Mouse (Mus musculus) heart, embryonic 11.5 days (tissue): ENCODE measurements around the gene Nectin3. TPM values are rescaled to one million over a fixed set of nuclear protein-coding genes. Genes with fewer than 3 reads are reported as not detected.

Experiments used
- ATAC-seq: fragments of 200-750 bp; cut with Nextera tagmentation; replicated peaks from 2 replicates; pipeline ENCODE4 v1.8.0; 2017; ENCODE audit warnings: moderate library complexity; ENCODE audit not compliant: insufficient number of reproducible peaks, low FRiP score, low TSS enrichment
- H3K27ac ChIP-seq: fragments of 300-500 bp; sonication (generic); 2 replicates; pipeline ENCODE4 v1.5.1; 2014; ENCODE audit warnings: mild to moderate bottlenecking, low read depth, low read length
- H3K27me3 ChIP-seq: fragments of 300-500 bp; sonication (generic); 2 replicates; pipeline ENCODE4 v1.6.1; 2014; ENCODE audit warnings: mild to moderate bottlenecking, low read length, mixed read lengths; ENCODE audit not compliant: control insufficient read depth, insufficient read depth
- H3K36me3 ChIP-seq: fragments of 300-500 bp; sonication (generic); 2 replicates; pipeline ENCODE4 v1.6.1; 2014; ENCODE audit warnings: mild to moderate bottlenecking, low read length, moderate library complexity, mixed read lengths; ENCODE audit not compliant: control insufficient read depth, insufficient read depth
- H3K4me1 ChIP-seq: fragments of 300-500 bp; sonication (generic); 2 replicates; pipeline ENCODE4 v1.6.1; 2014; ENCODE audit warnings: low read length; ENCODE audit not compliant: control insufficient read depth, insufficient read depth
- H3K4me2 ChIP-seq: fragments of 300-500 bp; sonication (generic); 2 replicates; pipeline ENCODE4 v1.6.1; 2014; ENCODE audit warnings: mild to moderate bottlenecking, moderate library complexity
- H3K4me3 ChIP-seq: fragments of 300-500 bp; sonication (generic); 2 replicates; pipeline ENCODE4 v1.5.1; 2014; ENCODE audit warnings: low read depth, low read length
- H3K9ac ChIP-seq: fragments of 300-500 bp; sonication (generic); 2 replicates; pipeline ENCODE4 v1.6.1; 2014; ENCODE audit warnings: mild to moderate bottlenecking, low read depth, low read length, moderate library complexity
- H3K9me3 ChIP-seq: fragments of 300-500 bp; sonication (generic); replicated peaks from 2 replicates; pipeline ENCODE4 v1.6.1; 2016; ENCODE audit warnings: low read length; ENCODE audit not compliant: control insufficient read depth
- WGBS: fragments of 180-500 bp; shearing (Covaris S2); extraction: QIAGEN DNeasy Blood & Tissue Kit; methylation state at CpG from one replicate; pipeline ENCODE4 v1.1.7; 2014; ENCODE audit not compliant: insufficient replicate concordance; 5-methylcytosine and 5-hydroxymethylcytosine counted together
- polyA plus RNA-seq: library from polyadenylated mRNA; unstranded; fragments of >200 nt; fragmentation: Nextera tagmentation; extraction: Ambion mirVana; gene quantifications from 2 replicates; pipeline ENCODE4 v1.2.1, GENCODE M21; 2014

The Nectin3 gene
- 23.3 and 26.2 TPM in 2 replicates for polyA plus RNA-seq

DNA sequence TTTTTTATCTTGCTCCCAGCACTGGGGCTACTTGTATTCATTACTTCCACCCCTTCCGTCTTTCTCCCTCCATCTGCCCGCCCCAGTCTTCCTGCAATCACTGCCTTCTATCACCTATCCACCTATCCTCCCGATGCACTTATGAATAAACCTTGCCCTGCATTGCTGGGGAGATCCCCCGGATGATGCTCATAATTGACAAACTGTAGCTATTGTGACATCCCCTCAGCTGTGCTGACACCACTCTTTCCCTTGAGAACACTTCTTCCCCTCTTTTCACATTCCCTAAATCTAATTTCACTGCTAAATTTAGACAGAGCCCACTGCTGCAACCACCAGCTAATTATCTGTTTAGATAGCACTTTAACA is at the start of gene Nectin3:
TSS of gene Nectin3 (minus strand) at position 105 of the 369 bp plus-strand sequence.
- H3K4me2 ChIP-seq = peak within 1 kb of the TSS; percentile 90
- H3K4me1 ChIP-seq = peaks cover 16% of the 10 kb centered on the region
- no peaks in the 10 kb centered on the region for H3K36me3 ChIP-seq
- ATAC-seq = no peak
- peak within 1 kb of the TSS; percentile 83 for H3K9ac ChIP-seq
- peak within 1 kb of the TSS; percentile 98 for H3K27ac ChIP-seq
- H3K27me3 ChIP-seq = no peaks in the 10 kb centered on the region
- H3K4me3 ChIP-seq = peak within 1 kb of the TSS; percentile 89
- 9% methylated on average over 4 of the region's 4 CpGs for WGBS
- H3K9me3 ChIP-seq = no peaks in the 10 kb centered on the region

DNA sequence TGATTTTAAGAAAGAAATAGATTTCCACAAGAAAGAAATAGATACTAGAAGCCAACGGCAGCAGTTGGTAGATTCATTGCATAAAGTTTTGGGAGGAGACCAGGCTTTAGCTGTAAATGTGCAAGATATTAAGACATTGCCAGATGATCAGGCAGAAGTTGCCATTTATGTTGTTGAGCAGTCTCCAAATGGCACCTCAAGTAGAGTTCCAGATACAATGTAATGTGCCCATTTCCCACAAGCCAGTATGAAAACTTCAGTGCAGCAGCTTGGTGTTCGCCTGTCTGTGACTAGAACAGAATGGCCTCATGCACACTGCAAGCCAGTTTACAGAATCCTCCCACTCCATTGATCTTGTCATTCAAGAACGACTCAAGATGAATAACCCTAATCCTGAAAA is 39.8 kb upstream of the Nectin3 start:
- Histone ChIP-seq H3K4me1 (no peaks in the 10 kb centered on the region), H3K4me3 (no peak overlapping the region), H3K36me3 (no peaks in the 10 kb centered on the region), H3K9me3 (no peaks in the 10 kb centered on the region), H3K27me3 (no peaks in the 10 kb centered on the region), H3K27ac (no peak overlapping the region), H3K9ac (no peak overlapping the region), H3K4me2 (no peak overlapping the region)
- ATAC-seq = no peak
- 78% methylated on average over 3 of the region's 3 CpGs for WGBS

DNA sequence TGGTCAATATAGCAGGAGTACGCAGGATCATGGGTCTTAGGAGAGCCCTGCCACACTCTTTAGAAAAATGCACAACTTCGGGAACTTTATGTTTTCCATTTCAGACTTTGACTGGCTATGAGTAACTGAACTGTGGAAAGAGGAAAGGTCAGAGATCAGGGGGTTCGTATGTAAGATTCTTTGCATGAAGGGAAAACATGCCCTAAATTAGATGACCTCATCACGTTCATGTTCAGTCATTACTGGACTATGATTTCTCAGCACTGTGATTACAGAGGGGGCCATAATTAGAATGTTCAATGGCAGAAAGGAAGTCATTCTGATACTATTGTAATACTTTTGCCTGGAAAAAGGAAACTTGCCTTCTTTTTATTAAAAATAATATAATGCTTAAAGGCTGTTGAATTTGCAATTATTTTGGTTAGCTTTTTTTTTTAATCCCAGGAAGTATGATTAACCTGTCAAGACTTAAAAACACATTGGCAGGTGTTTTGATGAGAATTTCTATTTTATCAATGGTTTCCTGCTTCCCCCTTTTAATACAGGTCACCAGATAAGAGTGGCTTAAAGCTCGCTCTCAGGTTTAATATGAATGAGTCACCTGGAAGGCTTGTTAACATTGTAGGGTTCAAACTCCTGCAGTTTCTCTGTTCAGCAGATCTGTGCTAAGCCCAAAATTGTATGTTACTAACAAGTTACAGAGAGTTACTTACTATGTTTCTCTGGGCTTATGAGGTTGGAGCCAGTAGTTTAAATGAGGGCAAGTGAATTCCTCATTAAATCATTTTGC is 34.3 kb upstream of the Nectin3 start:
- no peak overlapping the region for H3K9ac ChIP-seq
- H3K4me1 ChIP-seq = no peaks in the 10 kb centered on the region
- no peaks in the 10 kb centered on the region for H3K36me3 ChIP-seq
- no peaks in the 10 kb centered on the region for H3K27me3 ChIP-seq
- no peak for ATAC-seq
- H3K4me2 ChIP-seq = no peak overlapping the region
- H3K4me3 ChIP-seq = no peak overlapping the region
- no peaks in the 10 kb centered on the region for H3K9me3 ChIP-seq
- no peak overlapping the region for H3K27ac ChIP-seq
- WGBS = 68% methylated on average over 5 of the region's 5 CpGs

DNA sequence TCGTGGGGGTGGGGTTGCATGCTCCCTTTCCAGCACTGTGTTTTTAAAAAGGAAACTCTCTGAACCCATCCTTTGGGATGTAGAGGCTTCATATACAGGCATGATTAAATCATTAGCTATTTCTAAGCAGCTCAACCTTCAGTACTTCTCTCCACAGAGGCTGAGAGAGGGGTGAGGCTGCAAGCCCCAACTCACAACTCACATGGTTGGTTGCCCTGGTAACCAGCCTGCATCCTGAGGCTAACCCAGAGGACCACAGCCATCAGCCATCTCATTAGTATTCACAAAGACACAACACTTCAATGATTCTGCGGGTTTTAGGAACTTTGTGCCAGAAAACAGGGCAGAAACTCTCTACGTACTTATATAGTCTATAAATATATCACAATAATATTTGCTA is 32.7 kb upstream of the Nectin3 start:
- Histone ChIP-seq H3K27me3 (no peaks in the 10 kb centered on the region), H3K4me2 (no peak overlapping the region), H3K9ac (no peak overlapping the region), H3K36me3 (no peaks in the 10 kb centered on the region), H3K4me1 (no peaks in the 10 kb centered on the region), H3K27ac (no peak overlapping the region), H3K9me3 (no peaks in the 10 kb centered on the region), H3K4me3 (no peak overlapping the region)
- 64% methylated on average over 3 of the region's 3 CpGs for WGBS
- no peak for ATAC-seq

DNA sequence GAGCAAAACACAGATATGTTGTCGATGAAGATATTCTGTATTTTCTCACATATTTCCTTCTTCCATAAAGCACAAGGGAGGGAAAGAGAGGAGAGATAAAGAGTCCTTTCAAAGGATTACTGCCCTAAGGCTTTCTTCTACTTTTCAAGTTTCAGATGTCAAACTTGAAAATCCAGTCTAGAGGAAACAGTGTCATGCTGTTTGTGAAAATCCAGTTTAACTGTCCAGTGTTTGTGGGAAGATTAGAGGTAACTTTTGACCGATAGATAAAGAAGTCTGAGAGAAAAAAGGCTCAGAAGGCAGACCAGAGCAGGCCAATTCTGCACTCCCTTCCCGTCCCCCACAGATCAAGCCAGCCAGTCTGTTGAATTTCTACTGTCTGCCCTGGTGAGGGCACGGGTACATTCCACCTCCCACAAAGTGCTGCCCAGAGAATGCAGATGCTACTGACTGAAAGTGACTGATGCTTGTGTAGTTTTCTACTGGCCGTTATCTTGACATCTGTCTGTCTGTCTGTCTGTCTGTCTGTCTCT is 22.6 kb upstream of the Nectin3 start:
- 63% methylated on average over 5 of the region's 5 CpGs for WGBS

DNA sequence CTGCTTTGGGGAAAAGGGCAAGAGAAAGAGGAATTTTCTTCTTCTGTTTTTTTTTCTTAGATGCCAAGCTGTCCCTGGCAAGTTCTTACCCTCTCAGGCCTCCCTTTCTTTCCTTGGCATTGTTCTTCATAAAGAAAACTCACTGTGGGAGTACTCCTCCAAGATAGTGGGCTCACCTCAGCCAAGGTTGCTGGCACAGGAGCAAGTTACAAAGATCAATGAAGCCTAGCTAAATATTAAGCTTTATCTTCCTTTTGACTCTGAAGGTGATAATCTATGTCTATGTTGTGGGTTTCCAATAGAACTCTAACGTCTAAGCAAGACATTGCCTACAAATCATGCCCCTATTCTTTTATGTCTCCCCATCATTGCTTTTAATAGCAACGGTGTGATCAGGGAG is 21.3 kb upstream of the Nectin3 start:
- Histone ChIP-seq H3K27me3 (no peaks in the 10 kb centered on the region), H3K9me3 (no peaks in the 10 kb centered on the region), H3K9ac (no peak overlapping the region), H3K4me1 (no peaks in the 10 kb centered on the region), H3K27ac (no peak overlapping the region), H3K4me3 (no peak overlapping the region), H3K36me3 (no peaks in the 10 kb centered on the region), H3K4me2 (no peak overlapping the region)
- 80% methylated on average over 2 of the region's 2 CpGs for WGBS
- ATAC-seq = no peak

More for the DNA sequence above, 22.6 kb upstream of the Nectin3 start:
- H3K4me3 ChIP-seq = no peak overlapping the region
- no peaks in the 10 kb centered on the region for H3K36me3 ChIP-seq
- no peaks in the 10 kb centered on the region for H3K9me3 ChIP-seq
- H3K27me3 ChIP-seq = no peaks in the 10 kb centered on the region
- no peak for ATAC-seq
- no peaks in the 10 kb centered on the region for H3K4me1 ChIP-seq
- H3K27ac ChIP-seq = no peak overlapping the region
- no peak overlapping the region for H3K9ac ChIP-seq
- H3K4me2 ChIP-seq = no peak overlapping the region

DNA sequence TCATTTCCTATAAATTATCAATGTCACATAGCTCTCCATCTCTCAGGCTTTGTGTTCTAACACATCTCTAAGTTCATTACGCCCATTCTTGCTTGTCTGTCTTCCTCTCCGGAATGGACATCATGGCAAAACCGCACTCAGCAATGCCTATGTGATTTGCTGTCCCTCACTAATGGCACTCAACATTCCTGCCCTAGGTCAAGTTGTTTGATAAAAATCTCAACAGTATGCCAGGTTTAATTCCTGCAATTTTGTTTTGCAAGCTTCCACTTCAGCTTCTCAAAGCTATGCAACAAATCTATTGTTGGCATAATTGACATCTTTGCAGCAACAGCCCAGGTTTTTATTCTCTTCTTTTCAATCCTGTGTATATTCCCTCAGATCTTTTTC is 9.6 kb upstream of the Nectin3 start:
- WGBS = 62% methylated on average over 3 of the region's 3 CpGs
- ATAC-seq = no peak
- H3K36me3 ChIP-seq = no peaks in the 10 kb centered on the region

DNA sequence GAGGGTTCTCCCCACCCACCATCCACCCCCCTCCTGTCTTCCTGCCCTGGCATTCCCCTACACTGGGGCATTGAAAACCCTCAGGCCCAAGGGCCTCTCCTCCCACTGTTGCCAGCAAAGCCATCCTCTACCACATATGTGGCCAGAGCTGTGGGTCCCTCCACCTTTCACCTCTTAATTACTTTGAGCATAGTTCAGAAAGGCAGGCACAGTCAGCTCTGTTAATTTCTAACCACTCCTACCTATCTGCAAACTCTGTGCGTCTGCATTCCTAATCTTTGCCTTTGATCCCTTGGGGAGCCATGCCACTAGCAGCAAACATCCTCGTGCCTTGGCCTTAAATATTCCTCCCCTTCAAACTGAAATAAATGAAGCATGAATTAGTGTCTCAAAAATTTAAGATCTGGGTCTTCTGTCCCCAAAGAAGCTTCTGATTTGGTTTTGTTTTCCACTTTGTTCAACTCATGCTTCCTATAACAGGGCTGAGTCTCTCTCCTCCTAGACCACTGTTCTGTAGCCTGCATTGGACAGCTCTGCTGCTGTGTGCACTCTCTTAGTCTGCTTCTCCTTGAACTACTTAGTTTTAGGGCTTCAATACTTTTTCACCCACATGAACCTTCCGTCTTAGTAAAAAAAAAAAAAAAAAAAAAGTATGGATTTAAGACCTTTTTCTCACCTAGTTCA is 9.1 kb upstream of the Nectin3 start:
- Histone ChIP-seq H3K4me2 (no peak overlapping the region), H3K36me3 (no peaks in the 10 kb centered on the region), H3K9ac (no peak overlapping the region), H3K9me3 (no peaks in the 10 kb centered on the region), H3K27ac (no peak overlapping the region), H3K4me1 (no peaks in the 10 kb centered on the region), H3K4me3 (no peak overlapping the region), H3K27me3 (no peaks in the 10 kb centered on the region)
- ATAC-seq = no peak
- WGBS = 44% methylated on average over 3 of the region's 3 CpGs

More for the DNA sequence above, 9.6 kb upstream of the Nectin3 start:
- Histone ChIP-seq H3K27ac (no peak overlapping the region), H3K9me3 (no peaks in the 10 kb centered on the region), H3K4me1 (no peaks in the 10 kb centered on the region), H3K4me3 (no peak overlapping the region), H3K9ac (no peak overlapping the region), H3K27me3 (no peaks in the 10 kb centered on the region), H3K4me2 (no peak overlapping the region)
